Mouse (Mus musculus) urinary bladder, postnatal 25 days (tissue): ENCODE measurements around the gene Fhod1.
A peak's percentile ranks its signal among the peaks of the same experiment; 100 is the strongest.
"Not testable (repeated sequence)": the region's sequence is repeated elsewhere in the genome, so short reads cannot be mapped to it uniquely, and the experiment has no call there.

Experiments used
- DNase-seq: peaks from one replicate; pipeline ENCODE4 v3.0.0; 2022; ENCODE audit warnings: low spot score

Gene Fhod1

GRCm38 (mm10) chr8:105294776-105295175 lies 53.0 kb downstream of the Fhod1 start:
- no peak for DNase-seq

- no peak for DNase-seq
Measured at GRCm38 (mm10) chr8:105293405-105293804, 54.3 kb downstream of the Fhod1 start.

- no peak for DNase-seq
Measured at GRCm38 (mm10) chr8:105292471-105292870, 55.3 kb downstream of the Fhod1 start.

GRCm38 (mm10) chr8:105291802-105292201 lies 56.0 kb downstream of the Fhod1 start:
- not testable (repeated sequence) for DNase-seq

- not testable (repeated sequence) for DNase-seq
Measured at GRCm38 (mm10) chr8:105291364-105291763, 56.4 kb downstream of the Fhod1 start.

- DNase-seq = peak; percentile 97
Measured at GRCm38 (mm10) chr8:105290554-105291314, 57.0 kb downstream of the Fhod1 start.

- peak; percentile 26 for DNase-seq
Measured at GRCm38 (mm10) chr8:105289805-105290460, 57.8 kb downstream of the Fhod1 start, which contains the start of gene 4931428F04Rik. Gene 4931428F04Rik (minus strand): TSS chr8:105289864.

GRCm38 (mm10) chr8:105288958-105289732 lies 58.6 kb downstream of the Fhod1 start:
- peak; percentile 91 for DNase-seq

GRCm38 (mm10) chr8:105288231-105288630 lies 59.5 kb downstream of the Fhod1 start:
- no peak for DNase-seq

- no peak for DNase-seq
Measured at GRCm38 (mm10) chr8:105286907-105287306, 60.8 kb downstream of the Fhod1 start.

- no peak for DNase-seq
Measured at GRCm38 (mm10) chr8:105285514-105285913, 62.2 kb downstream of the Fhod1 start.

GRCm38 (mm10) chr8:105283074-105283473 lies 64.7 kb downstream of the Fhod1 start:
- peak; percentile 59 for DNase-seq

GRCm38 (mm10) chr8:105282239-105282638 lies 65.5 kb downstream of the Fhod1 start:
- no peak for DNase-seq

GRCm38 (mm10) chr8:105281821-105282220 lies 65.9 kb downstream of the Fhod1 start:
- no peak for DNase-seq

GRCm38 (mm10) chr8:105280567-105280966 lies 67.2 kb downstream of the Fhod1 start:
- no peak for DNase-seq
